Mouse (Mus musculus): ENCODE measurements around the gene Olfr65.

GRCm38 (mm10) chr7:103865716-103866115, 37.6 kb upstream of the Olfr65 start:
- TF ChIP-seq UBTF (IDR thresholded peaks at IDR 0.05; ENCODE audit: low read depth, low read length) (no peak), POLR2A (IDR thresholded peaks at IDR 0.05; ENCODE audit: low read depth, low read length) (no peak), POLR2AphosphoS2 (IDR thresholded peaks at IDR 0.05; ENCODE audit: low read depth, low read length) (no peak), CTCF (conservative IDR thresholded peaks at IDR 0.05 in 1 of 2, IDR thresholded peaks at IDR 0.05 in 1 of 2; ENCODE audit: low read depth in 2 of 2, low read length in 2 of 2) (no peak), RAD21 (IDR thresholded peaks at IDR 0.05; ENCODE audit: low read depth, low read length) (no peak), TCF12 (IDR thresholded peaks at IDR 0.05; ENCODE audit: low read depth, low read length) (no peak), USF2 (conservative IDR thresholded peaks at IDR 0.05; ENCODE audit: low read depth, low read length) (no peak), ZKSCAN1 (IDR thresholded peaks at IDR 0.05; ENCODE audit: borderline replicate concordance, low read depth, low read length) (no peak)

All from CH12.LX (cell line).